Mouse (Mus musculus) thymus, adult 2 months (tissue): ENCODE measurements around the gene Gm364. TPM values are rescaled to one million over a fixed set of nuclear protein-coding genes. Genes with fewer than 3 reads are reported as not detected.
A peak's percentile ranks its signal among the peaks of the same experiment; 100 is the strongest.

ENCODE experiments used
- DNase-seq: peaks from one replicate; pipeline ENCODE4 v3.0.0; 2021
- H3K27ac ChIP-seq: fragments of 200-500 bp; 2 replicates; pipeline ENCODE4 v1.5.1; 2012; ENCODE audit warnings: low read length, control low read depth; ENCODE audit not compliant: control insufficient read depth, insufficient read depth
- H3K27me3 ChIP-seq: fragments of 200-500 bp; 2 replicates; pipeline ENCODE4 v1.6.1; 2012; ENCODE audit warnings: mild to moderate bottlenecking, low read length, moderate library complexity, mixed read lengths; ENCODE audit not compliant: control insufficient read depth, insufficient read depth
- H3K36me3 ChIP-seq: fragments of 200-500 bp; 2 replicates; pipeline ENCODE4 v1.6.1; 2012; ENCODE audit warnings: mild to moderate bottlenecking, low read length, moderate library complexity; ENCODE audit not compliant: control insufficient read depth, insufficient read depth
- H3K4me1 ChIP-seq: fragments of 200-500 bp; replicated peaks from 2 replicates; pipeline ENCODE4 v1.6.1; 2012; ENCODE audit warnings: low read length; ENCODE audit not compliant: control insufficient read depth, insufficient read depth
- H3K4me3 ChIP-seq: fragments of 200-500 bp; 2 replicates; pipeline ENCODE4 v1.5.1; 2012; ENCODE audit warnings: mild to moderate bottlenecking, low read length, control low read depth, moderate library complexity; ENCODE audit not compliant: control insufficient read depth, insufficient read depth
- CTCF ChIP-seq: fragments of 200-500 bp; IDR thresholded peaks from 2 replicates; pipeline ENCODE4 v1.5.1; 2012; ENCODE audit warnings: mild to moderate bottlenecking, control low read depth, low read length, moderate library complexity, borderline replicate concordance; ENCODE audit not compliant: control insufficient read depth, poor library complexity, insufficient read depth; ENCODE audit errors: extremely low read depth
- POLR2A ChIP-seq: fragments of 200-500 bp; IDR thresholded peaks from 2 replicates; pipeline ENCODE4 v1.6.1; 2012; ENCODE audit warnings: mild to moderate bottlenecking, low read length, control low read depth, moderate library complexity; ENCODE audit not compliant: control insufficient read depth, poor library complexity, insufficient read depth; ENCODE audit errors: extremely low read depth
- WGBS: fragments of 180-500 bp; shearing (Covaris S2); methylation state at CpG from one replicate; pipeline ENCODE4 v1.1.7; 2018; 5-methylcytosine and 5-hydroxymethylcytosine counted together
- polyA plus RNA-seq: library from polyadenylated mRNA; depleted of rRNA; stranded (reverse); fragments of >200 nt; gene quantifications from 2 replicates; pipeline ENCODE4 v1.2.3, GENCODE M21; 2012; rRNA removed

Gm364 gene
- polyA plus RNA-seq, 1 experiment, result not detected

- no peak for DNase-seq
- Histone ChIP-seq H3K27ac (no peak overlapping the region), H3K4me3 (no peak overlapping the region), H3K27me3 (no peaks in the 10 kb centered on the region), H3K36me3 (no peaks in the 10 kb centered on the region), H3K4me1 (no peaks in the 10 kb centered on the region)
- no peak for TF ChIP-seq CTCF
- TF ChIP-seq POLR2A, result no peak
- WGBS, result 0% methylated on average over 2 of the region's 2 CpGs
Measured at GRCm38 (mm10) chrX:57431610-57432009, 22.7 kb downstream of the Gm364 start.

- no peak overlapping the region for H3K27ac ChIP-seq
- no peaks in the 10 kb centered on the region for H3K36me3 ChIP-seq
- H3K4me3 ChIP-seq, result no peak overlapping the region
- 97% methylated on average over 2 of the region's 2 CpGs for WGBS
- no peak for DNase-seq
- H3K27me3 ChIP-seq, result no peaks in the 10 kb centered on the region
- H3K4me1 ChIP-seq, result no peaks in the 10 kb centered on the region
- TF ChIP-seq POLR2A (no peak), CTCF (no peak)
Measured at GRCm38 (mm10) chrX:57433897-57434296, 24.9 kb downstream of the Gm364 start.

GRCm38 (mm10) chrX:57503634-57504033, 94.7 kb downstream of the Gm364 start, which contains the start of gene Gpr101:
TSS of gene Gpr101 (minus strand) at chrX:57503757.
- Histone ChIP-seq H3K27me3 (peaks cover 2% of the 10 kb centered on the region; the same call in 1 of the 2 replicates), H3K4me3 (no peak within 1 kb of the TSS), H3K27ac (no peak within 1 kb of the TSS), H3K4me1 (no peaks in the 10 kb centered on the region), H3K36me3 (no peaks in the 10 kb centered on the region)
- TF ChIP-seq CTCF (no peak), POLR2A (no peak)
- no peak for DNase-seq
- 3% methylated on average over 9 of the region's 28 CpGs for WGBS

- DNase-seq, result no peak
- no peaks in the 10 kb centered on the region for H3K4me1 ChIP-seq
- peaks cover 2% of the 10 kb centered on the region; the same call in 1 of the 2 replicates for H3K27me3 ChIP-seq
- no peak overlapping the region for H3K4me3 ChIP-seq
- H3K27ac ChIP-seq, result no peak overlapping the region
- TF ChIP-seq CTCF (no peak), POLR2A (no peak)
- no peaks in the 10 kb centered on the region for H3K36me3 ChIP-seq
- WGBS, result 40% methylated on average over 1 of the region's 1 CpGs
Measured at GRCm38 (mm10) chrX:57506247-57506646, 97.3 kb downstream of the Gm364 start.

GRCm38 (mm10) chrX:57521117-57522095, 112.5 kb downstream of the Gm364 start:
- no peaks in the 10 kb centered on the region for H3K27me3 ChIP-seq
- H3K36me3 ChIP-seq, result no peaks in the 10 kb centered on the region
- no peak overlapping the region for H3K27ac ChIP-seq
- H3K4me3 ChIP-seq, result no peak overlapping the region
- 32% methylated on average over 28 of the region's 28 CpGs for WGBS
- DNase-seq, result peak; percentile 1
- no peaks in the 10 kb centered on the region for H3K4me1 ChIP-seq
- TF ChIP-seq CTCF, result no peak
- no peak for TF ChIP-seq POLR2A

Other genes starting within 250 kb of the Gm364 start
- gene Cd40lg, start 197.0 kb upstream of the Gm364 start, polyA plus RNA-seq, result 6.0 and 7.2 TPM in 2 replicates
- 68.6 and 78.3 TPM in 2 replicates for gene Arhgef6, start 70.4 kb upstream of the Gm364 start, polyA plus RNA-seq
- gene Rbmx, start 16.1 kb upstream of the Gm364 start, polyA plus RNA-seq, result 52.7 and 54.5 TPM in 2 replicates
- gene Gpr101, start 94.6 kb downstream of the Gm364 start, polyA plus RNA-seq, result 0.04 TPM in 1 of 2 replicates, not detected in the other